Mouse (Mus musculus) heart, postnatal 0 days (tissue): ENCODE results near the gene Rbm15.

ENCODE experiments used
- CTCF ChIP-seq: IDR thresholded peaks from 2 replicates; pipeline ENCODE4 v1.5.1; 2016; ENCODE audit warnings: antibody characterized with exemption, control low read depth, low read depth
- EP300 ChIP-seq: IDR thresholded peaks from 2 replicates; pipeline ENCODE4 v1.6.1; 2016; ENCODE audit warnings: antibody characterized with exemption, low read depth

DNA sequence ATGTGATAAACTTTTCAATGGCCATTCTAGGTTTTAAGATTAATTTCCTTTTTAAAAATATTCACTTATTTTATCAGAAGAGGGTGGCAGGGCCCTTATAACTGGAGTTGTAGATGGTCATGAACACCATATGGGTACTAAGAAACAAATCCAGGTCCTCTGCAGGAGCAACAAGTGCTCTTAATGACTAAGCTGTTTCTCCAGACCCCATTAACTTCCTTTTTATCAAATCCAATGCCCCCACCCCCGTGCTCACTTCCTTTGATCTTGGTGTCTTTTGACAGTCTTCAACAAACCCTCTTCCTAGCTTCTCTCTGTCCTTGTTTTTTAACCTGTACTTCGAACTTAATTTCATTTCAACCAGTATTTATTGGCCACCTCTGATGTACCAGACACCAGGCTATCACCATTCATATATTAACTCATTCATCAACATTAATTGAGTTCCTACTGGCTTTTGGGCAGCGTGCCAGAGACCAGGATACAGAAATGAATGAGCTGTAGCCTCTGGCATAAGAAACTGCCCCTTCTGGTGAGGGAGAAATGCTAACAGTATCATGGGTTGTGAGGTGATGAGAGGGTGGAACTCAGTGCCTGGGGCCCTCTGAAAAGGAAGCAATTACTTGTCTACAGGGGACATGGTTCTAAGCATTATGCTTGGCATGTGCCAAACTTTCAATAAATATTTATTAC is 11.7 kb upstream of the Rbm15 start:
- TF ChIP-seq CTCF (no peak), EP300 (no peak)
